Mouse (Mus musculus) ES-E14 (cell line): ENCODE measurements at regions not wholly inside any gene's neighbourhood (a gene's known extent, or its start where the extent isn't known, plus 50 kb on each side); places are given as distances from the start of the nearest gene placed in this dataset.

Source experiments
- CHD2 ChIP-seq: IDR thresholded peaks from 2 replicates; pipeline ENCODE4 v1.6.1; 2014; ENCODE audit warnings: mild to moderate bottlenecking, low read depth, low read length, inconsistent platforms
- HCFC1 ChIP-seq: IDR thresholded peaks from 2 replicates; pipeline ENCODE4 v1.6.1; 2012; ENCODE audit warnings: low read length, inconsistent platforms, borderline replicate concordance; ENCODE audit not compliant: insufficient read depth
- ZNF384 ChIP-seq: IDR thresholded peaks from 2 replicates; pipeline ENCODE4 v1.6.1; 2012; ENCODE audit warnings: low read depth, low read length, inconsistent platforms

- no peak for TF ChIP-seq CHD2
- no peak for TF ChIP-seq ZNF384
- TF ChIP-seq HCFC1: no peak
Measured at GRCm38 (mm10) chr7:64074186-64074585, 79.4 kb upstream of the Trpm1 start.
